Mouse (Mus musculus) heart, postnatal 0 days (tissue): ENCODE measurements around the gene Sfmbt1.

Experiments used
- CTCF ChIP-seq: IDR thresholded peaks from 2 replicates; pipeline ENCODE4 v1.5.1; 2016; ENCODE audit warnings: antibody characterized with exemption, control low read depth, low read depth
- EP300 ChIP-seq: IDR thresholded peaks from 2 replicates; pipeline ENCODE4 v1.6.1; 2016; ENCODE audit warnings: antibody characterized with exemption, low read depth

DNA sequence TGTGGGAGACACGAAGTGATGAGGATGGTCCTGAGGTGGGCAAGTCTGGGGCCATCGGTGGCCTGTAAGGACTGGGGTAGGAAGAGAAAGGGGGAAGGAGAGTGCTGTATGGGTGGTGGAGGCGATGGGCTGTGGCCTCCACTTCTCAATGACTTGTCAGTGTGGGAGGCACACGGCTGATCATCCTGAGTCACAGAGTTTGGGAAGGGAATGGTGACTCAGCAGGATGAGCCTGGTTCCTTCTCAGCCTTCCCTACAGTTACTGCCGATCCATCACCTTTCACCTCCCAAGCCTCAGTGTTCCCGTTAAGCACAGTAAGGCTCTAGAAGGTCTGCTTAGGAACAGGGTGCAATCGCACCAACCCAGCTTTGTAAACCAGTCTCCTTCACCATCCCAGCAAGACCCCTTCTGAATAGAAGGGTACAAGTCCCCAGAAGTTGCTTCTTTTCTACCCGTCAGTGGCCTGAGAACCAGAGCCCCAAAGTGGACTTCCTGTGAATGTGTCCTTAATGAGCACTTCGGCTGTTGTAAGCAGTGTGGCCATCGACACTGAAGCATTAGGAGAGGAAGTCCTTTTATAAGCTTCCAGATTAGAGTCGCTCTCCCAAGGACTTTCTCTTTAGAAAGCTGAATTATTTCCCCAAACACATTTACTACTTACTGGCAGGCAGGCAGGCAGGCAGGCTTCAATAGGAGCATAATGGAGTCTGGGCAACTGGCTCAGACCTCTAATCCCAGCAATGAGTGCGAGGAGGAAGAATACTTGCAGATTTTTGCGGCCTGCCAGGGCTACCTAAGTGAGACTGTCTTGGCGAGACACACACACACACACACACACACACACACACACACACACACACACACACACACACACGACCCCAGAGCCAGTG, 43.3 kb upstream of the Sfmbt1 start:
- TF ChIP-seq CTCF (no peak), EP300 (no peak)
